Mouse (Mus musculus) brain, embryonic 14.5 days (tissue): ENCODE measurements around the gene Fggy.

Source experiments
- CTCF ChIP-seq: fragments of 200-500 bp; IDR thresholded peaks from 2 replicates; pipeline ENCODE4 v1.5.1; 2012; ENCODE audit warnings: inconsistent platforms, mild to moderate bottlenecking, moderate library complexity, borderline replicate concordance; ENCODE audit not compliant: insufficient read depth, insufficient read length; ENCODE audit errors: extremely low read depth
- POLR2A ChIP-seq: fragments of 200-500 bp; IDR thresholded peaks from 2 replicates; pipeline ENCODE4 v1.6.1; 2012; ENCODE audit warnings: mild to moderate bottlenecking, inconsistent platforms, borderline replicate concordance; ENCODE audit not compliant: poor library complexity, insufficient read depth, insufficient read length, severe bottlenecking; ENCODE audit errors: extremely low read depth

GRCm38 (mm10) chr4:95759027-95759731, 201.9 kb downstream of the Fggy start:
- TF ChIP-seq CTCF: no peak
- no peak for TF ChIP-seq POLR2A
